Mouse (Mus musculus) bone marrow macrophage, adult 2 months (primary cell): Measurements from ENCODE around the gene Homer1.

Experiments used
- CTCF ChIP-seq: IDR thresholded peaks from 2 replicates; pipeline ENCODE4 v1.5.1; 2012; ENCODE audit warnings: low read depth, mild to moderate bottlenecking, low read length, moderate library complexity
- POLR2A ChIP-seq: IDR thresholded peaks from 2 replicates; pipeline ENCODE4 v1.6.1; 2012; ENCODE audit warnings: mild to moderate bottlenecking, low read depth, low read length, borderline replicate concordance

DNA sequence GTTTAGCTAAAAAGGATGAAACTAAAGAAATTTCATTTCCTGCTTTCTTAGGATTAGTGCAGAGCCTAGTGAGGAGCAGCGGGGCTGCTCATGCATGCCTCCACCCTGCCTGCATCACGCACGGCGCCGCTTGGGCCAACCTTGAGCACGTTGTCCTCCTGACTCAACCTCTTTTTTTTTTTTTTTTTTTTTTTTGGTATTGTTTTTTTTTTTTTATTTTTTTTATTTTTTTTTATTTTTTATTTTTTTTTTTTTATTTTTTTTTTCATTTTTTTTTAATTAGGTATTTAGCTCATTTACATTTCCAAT lies 55.8 kb downstream of the Homer1 start:
- no peak for TF ChIP-seq POLR2A
- no peak for TF ChIP-seq CTCF
